Mouse (Mus musculus) kidney, postnatal 36 days (tissue): ENCODE data around the gene Samm50.
"Not testable (repeated sequence)": the region's sequence is repeated elsewhere in the genome, so short reads cannot be mapped to it uniquely, and the experiment has no call there.

Source experiments
- DNase-seq, 2 experiments: peaks; one replicate each; pipeline ENCODE4 v3.0.0; 2021 to 2022; ENCODE audit warnings: mixed read lengths in 2 of 2

The Samm50 gene

DNA sequence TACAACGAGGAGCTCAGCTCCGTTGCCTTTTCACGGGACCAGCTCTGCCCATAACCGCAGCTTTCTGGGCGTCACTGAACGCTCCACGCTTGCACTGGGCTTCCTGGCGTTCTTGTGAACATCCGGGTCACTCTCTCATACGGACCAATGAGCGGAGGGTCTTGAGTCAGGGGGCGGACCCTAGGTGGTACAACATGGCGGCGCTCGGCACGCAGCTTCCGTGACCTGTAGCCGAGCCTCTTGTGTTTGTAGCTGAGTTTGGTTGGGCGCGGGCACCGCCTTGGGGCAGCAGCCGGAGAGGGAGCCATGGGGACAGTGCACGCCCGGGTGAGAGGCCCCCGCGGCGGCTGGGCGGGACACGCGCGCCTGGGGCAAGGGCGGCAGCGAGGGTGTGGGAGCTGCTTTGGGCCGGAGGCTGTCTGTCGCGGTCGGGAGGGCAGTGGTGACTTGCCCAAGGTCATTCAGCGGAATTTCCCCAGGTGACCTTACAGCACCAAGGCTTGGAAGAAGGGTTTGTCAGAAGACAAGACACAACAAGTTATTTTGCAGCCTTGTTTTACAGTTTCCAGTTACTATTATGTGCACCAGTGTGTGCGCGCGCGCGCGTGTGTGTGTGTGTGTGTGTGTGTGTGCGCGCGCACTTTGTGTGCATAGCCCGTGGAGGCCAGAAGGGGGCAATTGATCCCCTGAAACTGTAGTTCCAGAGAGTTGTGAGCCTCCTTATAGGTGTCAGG, at the start of gene Samm50:
Gene Samm50 (plus strand): TSS at position 184 of the 734 bp plus-strand sequence.
- DNase-seq: peak; percentile 93 to 95

DNA sequence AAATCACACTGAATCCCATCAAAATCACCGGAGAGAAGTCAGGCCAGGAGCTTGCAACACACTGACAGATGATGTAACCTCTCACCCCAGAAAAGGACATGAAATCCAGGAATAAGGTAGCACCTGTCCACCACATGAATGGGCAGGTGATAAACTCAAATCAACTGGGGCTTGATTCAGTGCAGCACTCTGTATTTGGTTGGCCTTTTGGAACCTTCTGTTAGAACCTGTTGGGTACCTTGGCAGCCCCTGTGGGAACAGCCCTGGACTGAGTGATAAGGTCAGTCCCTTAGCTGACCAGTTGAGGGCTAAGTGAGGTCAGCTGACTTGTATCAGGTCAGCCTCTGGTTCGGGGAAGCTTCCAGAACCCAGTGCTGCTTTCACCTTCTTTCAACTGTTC, 35.9 kb upstream of the Samm50 start:
- DNase-seq: no peak

DNA sequence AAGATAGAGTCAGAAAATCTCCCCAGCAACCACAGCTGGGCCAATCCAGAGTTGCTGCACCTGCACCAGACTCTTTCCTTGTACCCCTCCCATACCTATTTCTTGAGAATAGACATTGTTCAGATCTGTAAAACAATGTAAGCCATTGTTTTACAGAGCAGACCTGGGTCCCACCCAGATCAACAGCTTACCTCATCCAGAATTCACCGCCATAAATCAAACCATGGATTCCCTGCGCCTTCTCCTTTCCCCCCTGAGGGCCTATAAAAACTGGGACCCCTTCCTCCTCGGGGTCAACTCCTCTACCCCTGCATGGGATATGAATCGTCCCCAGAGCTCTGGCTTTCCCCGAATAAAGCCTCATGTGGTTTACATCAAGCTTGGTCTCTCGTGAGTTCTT, 34.5 kb upstream of the Samm50 start:
- DNase-seq: not testable (repeated sequence)

DNA sequence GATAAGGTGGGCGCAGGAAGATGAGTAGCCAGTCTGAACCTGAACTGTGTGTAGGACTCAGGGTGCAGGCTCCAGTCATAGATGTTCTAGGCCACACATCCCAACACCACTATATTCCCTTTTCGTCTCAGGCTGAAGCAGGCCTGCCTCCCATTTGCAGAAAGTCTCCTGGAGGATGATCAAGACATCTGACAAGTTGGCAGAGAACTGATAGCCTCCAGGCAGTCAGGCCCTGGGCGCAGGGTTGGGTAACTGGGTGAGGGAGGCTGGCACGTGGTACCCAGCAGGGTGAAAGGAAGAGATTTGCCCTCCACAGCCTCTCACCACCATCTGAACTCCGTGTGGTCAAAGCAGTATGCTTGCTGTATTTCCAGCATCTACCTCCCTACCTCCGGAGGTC, 30.2 kb upstream of the Samm50 start:
- no peak for DNase-seq

DNA sequence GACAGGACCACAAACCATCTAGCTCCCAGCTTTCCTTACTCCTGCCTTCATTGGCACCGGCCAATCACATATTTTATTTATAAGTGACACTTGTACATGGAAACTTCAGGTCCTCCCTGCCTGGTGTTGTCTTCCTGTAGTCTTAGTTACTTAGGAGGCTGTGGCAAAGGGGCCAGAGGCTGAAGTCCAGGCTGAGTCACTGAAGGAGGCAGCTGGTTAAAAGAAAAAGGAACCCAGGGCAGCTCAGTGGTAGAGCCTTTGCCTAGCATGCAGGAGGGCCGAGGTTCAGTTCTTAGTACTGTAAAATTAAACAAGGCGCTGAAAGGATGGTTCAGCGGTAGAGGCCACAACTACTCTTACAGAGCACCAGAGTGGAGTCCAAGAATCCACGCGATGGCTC, 25.2 kb upstream of the Samm50 start:
- DNase-seq: peak; percentile 25 to 26

DNA sequence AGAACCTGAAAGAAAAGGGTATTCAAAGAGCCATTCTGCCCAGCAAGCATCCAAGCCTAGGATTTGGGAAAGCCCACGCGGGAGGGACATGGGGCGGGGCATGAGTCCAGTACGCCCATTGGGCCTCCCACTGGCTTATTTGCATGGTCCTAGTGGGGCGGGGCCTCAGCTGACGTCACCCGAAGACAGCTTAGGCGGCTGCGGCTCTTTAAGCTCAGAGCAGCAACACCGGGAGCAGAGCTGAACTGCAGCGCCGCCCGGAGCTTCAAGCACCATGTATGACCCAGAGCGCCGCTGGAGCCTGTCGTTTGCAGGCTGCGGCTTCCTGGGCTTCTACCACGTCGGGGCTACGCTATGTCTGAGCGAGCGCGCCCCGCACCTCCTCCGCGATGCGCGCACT, 24.4 kb upstream of the Samm50 start, which contains the start of gene Pnpla3:
Gene Pnpla3 (plus strand): TSS at position 238 of the 400 bp plus-strand sequence.
- DNase-seq: peak; percentile 97 to 98

DNA sequence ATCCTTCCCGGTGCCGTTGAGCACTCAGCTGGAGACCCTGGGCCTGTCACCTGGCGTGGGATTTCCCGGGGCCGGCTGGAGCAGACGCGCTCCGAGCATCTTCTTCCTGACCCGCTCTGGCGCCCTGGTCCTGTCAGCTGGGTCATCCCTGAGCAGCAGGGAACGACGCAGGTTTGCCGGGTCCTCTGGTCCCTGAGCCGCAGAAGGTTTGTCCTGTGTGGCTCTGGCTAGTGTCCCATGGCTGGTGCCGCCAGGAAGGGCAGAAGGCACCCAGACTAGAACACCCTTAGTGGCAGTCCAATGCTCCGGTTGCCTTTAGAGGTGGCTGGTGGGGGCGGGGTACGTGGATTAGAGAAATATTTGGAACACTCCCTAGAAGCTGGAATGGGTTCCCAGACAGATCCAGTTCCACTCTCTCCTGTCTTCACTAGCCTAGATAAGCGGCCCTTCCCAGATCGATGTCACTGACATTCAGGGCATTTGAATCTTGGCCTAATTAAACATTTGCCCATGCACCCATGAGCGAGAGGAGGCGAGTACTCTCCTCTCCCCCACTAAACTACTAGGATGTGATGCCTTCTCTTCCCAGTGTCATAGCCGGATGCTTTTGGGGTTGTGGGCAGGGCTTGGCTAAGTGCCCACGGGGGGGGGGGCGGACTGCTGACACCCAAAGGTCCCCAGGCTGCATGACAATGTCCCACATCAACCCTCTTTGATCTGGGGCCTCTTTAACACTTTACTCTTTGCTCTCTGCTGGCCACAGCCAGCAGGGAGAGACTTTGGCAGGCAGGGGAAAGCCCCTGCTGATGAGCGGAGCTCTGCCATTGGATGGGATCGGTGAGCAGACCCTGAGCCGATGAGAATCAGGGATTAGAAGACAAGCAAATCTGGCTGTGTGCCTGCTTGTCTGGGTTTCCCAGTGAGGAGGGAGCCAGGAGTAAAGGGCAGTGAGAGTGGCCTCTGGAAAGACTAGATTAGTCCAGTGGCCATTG, 23.6 kb upstream of the Samm50 start:
- DNase-seq: peak; percentile 42 to 62

DNA sequence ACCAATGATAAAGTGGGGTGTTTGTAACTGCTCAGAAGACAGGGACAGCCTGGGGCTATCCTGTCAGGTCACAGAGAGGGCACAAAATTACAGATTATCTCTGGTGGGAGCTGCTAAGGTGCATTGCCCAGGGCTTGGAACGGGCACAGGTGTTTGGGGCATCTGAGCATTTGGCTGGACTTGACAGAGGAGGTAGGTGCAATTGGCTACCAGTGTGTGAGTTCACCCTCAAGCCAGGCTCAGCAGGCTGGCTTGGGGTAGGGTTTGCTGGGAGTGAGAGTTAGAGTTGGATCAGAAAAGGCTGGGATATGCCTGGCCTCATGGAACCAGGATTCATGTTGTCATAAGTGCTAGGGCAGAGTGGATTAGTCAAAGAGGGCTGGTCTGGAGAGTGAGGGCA, 22.5 kb upstream of the Samm50 start:
- no peak for DNase-seq

DNA sequence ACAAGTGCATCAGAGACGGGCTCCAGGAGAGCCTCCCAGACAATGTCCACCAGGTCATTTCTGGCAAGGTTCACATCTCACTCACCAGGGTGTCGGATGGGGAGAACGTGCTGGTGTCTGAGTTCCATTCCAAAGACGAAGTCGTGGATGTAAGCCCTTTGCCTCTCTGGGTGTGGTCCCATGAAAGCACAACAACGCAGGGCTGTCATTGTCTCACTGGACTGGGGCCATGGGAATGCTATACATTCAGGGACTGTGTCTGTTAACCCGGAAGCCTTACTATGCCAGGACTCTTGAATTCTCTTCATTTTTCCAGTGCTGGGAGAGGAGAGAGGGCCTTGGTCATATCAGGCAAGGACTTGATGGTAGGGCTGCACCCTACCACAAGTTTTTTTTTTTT, 20.9 kb upstream of the Samm50 start:
- no peak for DNase-seq

DNA sequence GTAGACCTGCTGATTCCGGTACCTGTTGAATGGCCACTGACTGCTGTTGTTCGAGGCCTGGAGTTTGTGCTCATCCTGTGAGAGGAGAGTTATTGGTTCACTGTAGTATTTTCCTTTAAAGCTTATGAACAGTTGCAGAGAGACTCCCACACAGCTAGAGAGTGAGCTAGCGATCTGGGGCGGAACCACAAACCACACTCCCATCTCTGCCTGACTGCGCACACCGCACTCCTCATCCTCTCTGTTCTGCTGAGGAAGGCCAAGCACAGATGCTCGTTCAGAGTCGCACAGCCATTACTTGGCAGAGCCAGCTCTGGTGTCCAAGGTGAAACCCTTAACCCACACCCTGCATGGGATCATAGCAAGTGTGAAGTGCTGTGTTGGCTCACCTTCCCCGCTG, 13.3 kb upstream of the Samm50 start:
- DNase-seq: no peak

DNA sequence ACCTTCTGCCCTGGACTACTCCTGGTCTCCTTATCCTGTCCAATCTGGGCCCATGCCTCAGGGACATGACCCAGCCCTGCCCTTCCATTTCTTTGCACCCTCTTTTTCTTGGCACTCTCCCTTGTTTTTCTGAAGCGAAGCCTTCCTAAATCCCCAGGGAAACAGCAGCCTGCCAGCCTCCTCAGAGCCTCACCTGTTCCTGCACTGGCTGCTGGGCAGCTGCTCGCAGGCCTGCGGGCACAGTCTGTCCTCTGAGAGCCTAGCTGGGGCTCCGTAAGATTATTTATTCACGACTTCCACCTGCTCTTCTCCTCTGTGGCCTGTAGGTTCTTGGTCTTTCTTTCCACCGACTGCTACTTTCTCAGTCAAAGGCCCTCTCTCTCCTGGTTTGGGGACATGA, 10.0 kb upstream of the Samm50 start:
- no peak for DNase-seq

DNA sequence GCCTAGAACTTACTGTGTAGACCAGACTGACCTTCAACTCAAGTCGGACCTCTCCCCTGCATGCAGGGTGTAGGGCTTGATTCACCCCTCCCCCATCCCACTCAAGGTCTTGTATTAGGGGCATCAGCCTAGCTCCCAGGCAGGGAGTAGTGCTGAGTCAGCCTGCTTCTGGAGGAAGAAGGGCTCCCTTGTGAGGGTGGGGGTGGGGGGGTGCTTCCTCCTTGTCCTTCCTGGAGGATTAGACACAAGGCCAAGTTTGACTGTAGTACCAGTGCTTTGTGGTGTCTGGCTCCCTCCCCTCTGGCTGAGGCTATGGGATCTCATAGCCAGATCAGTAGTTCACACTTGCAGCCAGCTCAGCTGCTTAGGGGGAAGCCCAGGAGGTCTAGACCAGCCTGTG, 8.1 kb upstream of the Samm50 start:
- peak in 1 of 2 experiments; percentile 28 for DNase-seq

DNA sequence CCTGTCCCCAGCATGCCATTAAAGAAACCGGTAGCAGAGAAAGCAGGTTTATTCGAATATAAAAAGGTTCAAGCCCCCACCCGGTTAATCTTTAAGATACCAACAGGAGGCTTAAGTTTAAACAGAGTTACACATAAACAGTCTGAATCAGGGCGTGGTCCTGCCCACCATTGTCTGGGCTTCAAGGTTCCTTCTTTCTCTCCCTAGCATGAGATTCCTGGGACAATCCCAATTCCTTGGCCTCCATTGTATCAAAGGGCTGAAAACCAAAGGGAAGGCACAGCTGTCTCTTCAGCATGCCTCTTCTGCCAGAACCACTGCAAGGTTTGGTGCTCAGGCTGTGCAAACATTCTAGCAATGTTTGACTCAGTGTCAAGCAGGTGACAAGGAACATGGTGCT, 5.8 kb upstream of the Samm50 start:
- no peak for DNase-seq

DNA sequence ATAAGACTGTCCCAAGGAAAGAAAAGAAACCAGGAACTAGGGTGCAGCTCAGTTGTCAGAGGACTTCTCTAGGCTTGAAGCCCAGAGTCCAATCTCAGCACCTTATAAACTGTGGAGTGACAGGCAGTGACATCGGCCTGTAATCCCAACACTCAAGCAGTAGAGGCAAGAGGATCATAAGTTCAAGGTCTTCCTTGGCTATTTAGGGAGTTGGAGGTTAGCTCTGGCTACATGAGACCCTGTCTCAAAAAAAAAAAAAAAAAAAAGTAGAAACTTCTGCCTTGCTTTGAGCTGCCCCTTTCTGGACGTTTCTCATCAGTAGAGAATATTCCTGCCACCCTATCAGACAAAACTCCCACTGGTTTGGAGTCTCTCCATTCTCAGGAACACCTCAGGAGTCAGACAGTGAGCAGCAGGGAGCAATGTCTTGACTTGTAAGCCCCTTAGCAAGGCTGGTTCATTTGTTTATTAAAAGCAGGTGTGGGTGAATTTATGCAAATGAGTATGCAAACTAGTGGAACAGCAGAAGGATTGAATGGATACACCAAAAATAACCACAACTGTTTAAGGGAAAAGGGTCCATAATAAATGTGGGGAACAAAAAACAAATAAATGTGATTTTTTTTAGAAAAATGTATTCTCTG, 3.0 kb upstream of the Samm50 start:
- no peak for DNase-seq

DNA sequence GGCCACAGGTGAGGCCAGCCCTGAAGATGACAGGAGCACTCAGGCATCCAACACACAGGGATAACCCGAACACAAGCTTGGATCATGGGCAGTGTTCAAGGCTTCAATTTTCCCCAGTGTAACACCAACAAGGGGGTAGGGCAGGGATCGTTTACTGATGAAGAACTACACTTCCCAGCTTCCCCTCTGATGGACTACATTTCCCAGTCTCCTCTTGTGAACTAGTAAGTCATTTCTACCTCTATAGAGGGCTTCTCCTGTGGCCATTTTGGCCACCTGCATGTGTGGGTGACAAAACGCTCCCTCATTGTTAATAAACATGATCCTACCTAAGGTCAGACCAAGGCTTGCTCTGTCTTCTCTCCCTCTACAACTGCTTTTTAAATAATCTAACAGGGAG, 2.2 kb upstream of the Samm50 start:
- DNase-seq: peak in 1 of 2 experiments; percentile 25

DNA sequence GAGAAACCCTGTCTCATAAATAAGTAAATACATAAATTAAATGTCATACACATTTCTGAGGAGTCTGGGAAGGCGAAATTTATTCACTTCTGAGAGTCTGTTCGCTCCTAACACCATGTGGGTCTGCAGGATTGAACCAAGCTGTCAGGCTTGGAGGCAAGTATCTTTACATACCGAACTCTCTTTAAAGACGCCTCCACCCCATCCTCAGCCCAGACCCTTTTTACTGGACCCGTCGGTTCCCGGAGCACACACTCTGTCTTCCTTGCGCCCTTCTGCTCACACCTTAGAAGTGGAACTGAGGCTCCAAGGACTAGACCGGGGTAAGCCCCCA, 350 bp upstream of the Samm50 start:
- no peak for DNase-seq

DNA sequence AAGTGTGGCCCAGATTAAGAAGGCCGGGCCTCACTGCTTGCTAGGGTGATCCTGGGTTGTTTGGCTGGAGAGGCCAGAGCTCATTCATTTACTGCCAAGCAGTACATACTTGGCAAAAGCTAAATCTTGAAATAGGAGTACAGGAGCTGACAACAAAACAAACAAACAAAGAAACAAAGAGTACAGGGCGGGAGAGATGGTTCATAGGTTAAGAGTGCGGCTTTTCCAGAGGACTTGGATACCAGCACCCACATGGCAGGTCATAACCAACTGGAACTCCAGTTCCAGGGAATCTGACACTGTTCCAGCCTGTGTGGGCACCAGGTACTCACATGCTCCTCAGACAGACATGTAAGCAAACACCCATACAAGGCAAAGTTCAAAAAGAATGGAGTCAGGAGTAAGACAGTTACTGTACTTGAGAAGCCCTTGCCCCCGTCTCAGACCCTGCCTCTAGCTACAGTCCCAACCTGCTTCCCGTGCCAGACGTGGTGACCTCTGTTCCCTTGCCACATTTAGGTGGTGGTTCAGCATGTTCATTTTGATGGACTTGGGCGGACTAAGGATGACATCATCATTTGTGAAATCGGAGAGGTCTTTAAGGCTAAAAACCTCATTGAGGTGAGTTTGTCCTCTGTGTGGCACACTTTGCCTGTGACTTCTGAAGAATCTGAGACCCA, 4.6 kb downstream of the Samm50 start:
- DNase-seq: peak; percentile 39 to 46

DNA sequence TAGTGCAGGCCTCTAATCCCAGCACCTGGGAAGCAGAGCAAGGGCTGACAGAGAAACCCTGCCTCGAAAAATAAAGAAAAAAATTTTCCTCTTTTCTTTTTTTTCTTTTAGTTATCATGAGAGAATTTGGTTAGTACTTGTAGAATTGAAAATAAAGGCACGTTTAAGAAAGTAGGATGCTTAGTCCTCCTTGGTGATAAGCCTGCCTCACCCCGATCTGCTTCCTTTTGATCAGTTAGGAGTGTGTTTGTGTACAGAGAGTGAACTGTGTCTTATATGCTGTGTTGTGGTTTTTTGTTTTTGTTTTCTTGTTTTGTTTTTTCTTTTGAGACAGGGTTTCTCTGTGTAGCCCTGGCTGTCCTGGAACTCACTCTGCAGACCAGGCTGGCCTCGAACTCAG, 15.3 kb downstream of the Samm50 start:
- DNase-seq: no peak

DNA sequence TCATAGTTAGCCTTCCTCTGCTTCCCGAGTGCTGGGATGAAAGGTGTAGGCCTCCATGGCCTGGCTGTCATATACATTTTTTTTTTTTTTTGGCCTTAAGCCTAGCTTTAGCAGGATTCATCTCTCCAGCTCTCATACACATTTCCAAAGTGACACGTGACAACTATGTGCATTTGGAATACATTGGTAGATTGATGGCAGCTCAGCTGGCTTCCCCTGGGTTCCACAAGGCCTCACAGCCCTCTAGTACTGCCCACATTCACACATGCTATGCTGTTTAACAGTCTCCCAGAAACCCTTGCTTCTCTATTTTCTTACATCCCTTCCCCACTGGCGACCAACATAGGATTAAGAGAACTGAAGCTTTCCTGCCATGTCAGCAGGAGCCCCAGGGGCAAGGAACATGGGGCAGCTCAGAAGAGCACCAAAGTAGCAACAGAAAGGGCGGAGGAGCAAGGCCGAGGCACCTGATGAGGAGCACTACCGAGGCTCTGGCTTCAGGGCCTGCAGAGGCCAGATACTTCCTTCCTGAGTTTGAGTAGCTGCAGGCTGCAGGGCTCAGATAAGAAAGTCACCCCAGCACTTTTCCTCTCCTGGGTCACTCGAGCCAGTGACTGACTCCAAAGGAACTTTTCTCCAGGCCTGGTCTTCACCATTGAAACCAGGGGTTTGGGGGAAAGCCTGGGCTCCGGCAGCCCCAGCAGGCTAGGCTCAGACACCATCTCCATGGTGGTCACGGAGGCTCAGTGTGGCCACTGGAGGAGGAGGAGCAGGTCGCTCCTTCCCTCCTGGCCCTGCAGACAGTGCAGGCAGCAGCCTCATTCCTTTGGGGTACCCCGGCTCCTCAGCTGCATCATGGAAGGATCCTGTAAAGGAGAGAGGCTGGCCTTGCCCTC, 17.7 kb downstream of the Samm50 start:
- no peak for DNase-seq

DNA sequence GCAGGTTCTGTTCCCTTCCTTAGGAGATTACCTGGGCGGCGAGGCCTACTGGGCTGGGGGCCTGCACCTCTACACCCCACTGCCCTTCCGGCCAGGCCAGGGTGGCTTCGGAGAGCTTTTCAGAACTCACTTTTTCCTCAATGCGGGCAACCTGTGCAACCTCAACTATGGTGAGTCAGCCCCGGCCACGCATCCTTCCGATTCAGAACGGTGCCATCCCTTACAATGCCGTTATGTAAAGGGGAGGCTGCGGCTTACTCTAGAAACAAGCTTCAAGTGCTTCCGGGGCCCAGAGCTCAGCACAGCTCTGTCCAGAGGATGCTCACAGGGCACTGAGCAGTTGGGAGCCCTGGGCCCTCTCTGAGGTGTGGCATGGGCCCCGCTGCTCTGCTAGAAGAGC, 18.4 kb downstream of the Samm50 start:
- no peak for DNase-seq

DNA sequence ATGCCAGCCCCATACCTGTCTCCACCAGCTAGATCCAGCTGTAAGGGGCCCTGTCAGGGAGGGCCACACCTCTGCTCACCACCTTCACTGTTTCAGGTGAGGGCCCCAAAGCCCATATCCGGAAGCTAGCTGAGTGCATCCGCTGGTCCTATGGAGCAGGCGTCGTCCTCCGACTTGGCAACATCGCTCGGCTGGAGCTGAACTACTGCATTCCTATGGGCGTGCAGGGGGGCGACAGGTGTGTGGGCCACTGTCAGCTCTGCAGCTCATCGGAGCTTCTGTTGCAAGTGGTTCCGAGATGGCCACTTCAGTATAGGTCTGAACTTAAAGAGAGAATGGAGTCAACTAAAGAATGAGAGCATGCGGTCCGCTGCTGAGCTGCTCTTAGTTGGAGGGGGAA, 18.9 kb downstream of the Samm50 start:
- no peak for DNase-seq

DNA sequence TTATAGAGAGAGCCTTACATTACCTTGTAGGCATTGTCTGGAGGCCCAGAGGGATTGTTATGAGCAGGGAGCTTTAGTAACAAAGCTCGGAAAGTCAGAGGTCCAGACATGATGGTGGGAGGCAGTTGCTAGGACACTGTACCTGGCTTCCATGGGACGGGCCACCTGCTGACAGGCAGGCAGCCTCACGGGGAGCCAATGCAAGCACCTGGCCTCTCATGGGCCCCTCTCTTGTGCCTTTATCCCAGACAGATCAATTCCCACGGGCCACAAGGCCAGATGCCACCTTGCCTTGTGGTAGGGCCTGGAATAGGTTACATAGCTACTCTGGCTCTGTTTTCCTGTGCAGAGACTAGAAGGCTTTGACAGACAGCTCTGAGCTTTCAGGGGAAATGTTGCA, 19.5 kb downstream of the Samm50 start:
- DNase-seq: no peak
